ENCODE assay signal across 34 mouse cellular contexts in the genomic region with DNA sequence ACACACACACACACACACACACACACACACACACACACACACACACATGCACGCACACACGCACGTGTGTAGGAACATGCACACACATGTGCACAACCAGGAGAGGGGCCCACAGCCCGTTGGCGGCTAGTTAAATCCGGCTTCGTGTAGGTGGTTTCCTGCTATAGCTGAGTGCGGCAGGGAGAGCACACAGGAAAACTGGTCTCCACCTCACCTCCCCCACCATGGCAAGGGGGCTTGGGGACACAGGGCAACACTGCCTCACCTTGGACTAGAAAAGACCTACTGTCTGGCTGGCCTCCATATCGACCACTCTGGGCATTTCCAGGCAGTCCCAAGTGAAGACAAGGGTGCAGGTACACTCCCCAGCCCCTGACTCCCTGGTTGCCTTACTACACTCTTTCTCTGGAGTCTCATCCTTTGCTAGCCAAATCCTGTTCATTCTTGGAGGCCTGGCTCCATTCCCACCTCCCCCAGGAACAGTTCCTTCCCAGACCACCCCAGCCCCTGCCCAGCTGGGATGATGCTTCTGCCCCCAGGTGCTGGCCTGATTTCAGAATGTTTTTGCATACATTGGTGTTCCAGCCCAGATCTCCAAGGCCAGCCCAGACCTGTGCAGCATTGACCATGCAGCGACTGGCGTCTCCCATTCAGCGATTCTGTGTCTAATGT. TPM values are rescaled to one million over a fixed set of nuclear protein-coding genes. Genes with fewer than 3 reads are reported as not detected.
A peak's percentile ranks its signal among the peaks of the same experiment; 100 is the strongest.
DNase-seq lines count a peak whose midpoint lies in the region; ATAC-seq and TF ChIP-seq lines count a peak whose summit lies in the region.
"Had no signal": no experiment of that assay in that cellular context is flagged by ENCODE, and none has a peak within 500 bp of the region (broad histone marks: within the 10 kb centered on the region; RNA-seq: fewer than 3 reads in every experiment).

No protein-coding gene starts in this region.

- peaks cover 12% of the 10 kb centered on the region for H3K27me3 ChIP-seq in kidney, embryonic 16.5 days (ENCODE audit: insufficient read depth, low read length)
- no peaks in the 10 kb centered on the region for H3K27me3 ChIP-seq in hindbrain, embryonic 16.5 days (replicated peaks; ENCODE audit: control insufficient read depth, insufficient read depth, low read length)

- no peak overlapping the region for H3K4me2 ChIP-seq in kidney, embryonic 16.5 days (replicated peaks; ENCODE audit: low read depth, low read length)
- no peak overlapping the region for H3K4me2 ChIP-seq in hindbrain, embryonic 16.5 days (ENCODE audit: low read length)
- H3K4me2 ChIP-seq: embryonic facial prominence, embryonic 13.5 days; forebrain, embryonic 12.5 days; heart, embryonic 11.5 days; hindbrain, embryonic 12.5 days; kidney, embryonic 15.5 days; limb, embryonic 12.5 days; liver, embryonic 11.5 days; midbrain, embryonic 12.5 days; neural tube, embryonic 15.5 days had no signal

- H3K27ac ChIP-seq in cortical plate, adult 2 months (ENCODE audit: insufficient read depth, low read length), result peak overlapping the region; percentile 67
- peak overlapping the region; percentile 86 for H3K27ac ChIP-seq in left cerebral cortex, adult 2 months
- no peak overlapping the region for H3K27ac ChIP-seq in kidney, embryonic 16.5 days (ENCODE audit: low read length)
- H3K27ac ChIP-seq in hindbrain, embryonic 16.5 days (ENCODE audit: low read depth, low read length), result no peak overlapping the region
- H3K27ac ChIP-seq: embryonic facial prominence, embryonic 13.5 days; forebrain, embryonic 12.5 days; hindbrain, embryonic 12.5 days; kidney, embryonic 15.5 days; limb, embryonic 12.5 days; midbrain, embryonic 12.5 days; neural tube, embryonic 15.5 days had no signal

- H3K4me1 ChIP-seq in cortical plate, adult 2 months (ENCODE audit: control insufficient read depth, insufficient read depth, low read length), result peaks cover 14% of the 10 kb centered on the region; the same call in 1 of the 2 replicates
- peaks cover 8% of the 10 kb centered on the region; the same call in 1 of the 2 replicates for H3K4me1 ChIP-seq in kidney, embryonic 16.5 days (ENCODE audit: insufficient read depth, low read length)
- peaks cover 4% of the 10 kb centered on the region for H3K4me1 ChIP-seq in hindbrain, embryonic 16.5 days (ENCODE audit: control insufficient read depth, insufficient read depth, low read depth, low read length)

- H3K36me3 ChIP-seq in kidney, embryonic 16.5 days (ENCODE audit: insufficient read depth, low read length), result no peaks in the 10 kb centered on the region
- peaks cover 20% of the 10 kb centered on the region for H3K36me3 ChIP-seq in hindbrain, embryonic 16.5 days (ENCODE audit: control insufficient read depth, insufficient read depth, low read length)
- H3K36me3 ChIP-seq: embryonic facial prominence, embryonic 13.5 days; forebrain, embryonic 12.5 days; kidney, embryonic 15.5 days; limb, embryonic 12.5 days had no signal

- H3K4me3 ChIP-seq in cortical plate, adult 2 months (ENCODE audit: insufficient read depth, low read length), result no peak overlapping the region
- no peak overlapping the region for H3K4me3 ChIP-seq in left cerebral cortex, adult 2 months
- no peak overlapping the region for H3K4me3 ChIP-seq in kidney, embryonic 16.5 days (ENCODE audit: low read length)
- H3K4me3 ChIP-seq in hindbrain, embryonic 16.5 days (ENCODE audit: low read length), result no peak overlapping the region
- H3K4me3 ChIP-seq: embryonic facial prominence, embryonic 13.5 days; erythroblast, embryonic 14.5 days; forebrain, embryonic 12.5 days; hindbrain, embryonic 12.5 days; kidney, embryonic 15.5 days; limb, embryonic 12.5 days; midbrain, embryonic 12.5 days; neural tube, embryonic 15.5 days had no signal

- no peak for TF ChIP-seq POLR2A in cortical plate, adult 2 months (IDR thresholded peaks at IDR 0.05; ENCODE audit: extremely low read depth, insufficient read depth, low read length)

- no peak for TF ChIP-seq CTCF in cortical plate, adult 2 months (IDR thresholded peaks at IDR 0.05; ENCODE audit: extremely low read depth, insufficient read depth, low read length)
- TF ChIP-seq CTCF in left cerebral cortex, adult 2 months (IDR thresholded peaks at IDR 0.05), result no peak

- intact Hi-C loops in left cerebral cortex, adult 2 months (cut with DNase I), result loop anchor here (5.0 kb wide), 1 partner anchor 192 kb away; no protein-coding TSS in a partner anchor

- H3K9ac ChIP-seq in kidney, embryonic 16.5 days (replicated peaks; ENCODE audit: low read length), result no peak overlapping the region
- H3K9ac ChIP-seq in hindbrain, embryonic 16.5 days (ENCODE audit: low read depth, low read length), result no peak overlapping the region
- H3K9ac ChIP-seq: embryonic facial prominence, embryonic 13.5 days; forebrain, embryonic 12.5 days; hindbrain, embryonic 12.5 days; kidney, embryonic 15.5 days; limb, embryonic 12.5 days; liver, postnatal 0 days; midbrain, embryonic 12.5 days; neural tube, embryonic 15.5 days had no signal

- peak; percentile 84 for DNase-seq in brain, adult 2 months (ENCODE audit: low read depth, low spot score)
- DNase-seq in left cerebral cortex, adult 2 months (ENCODE audit: extremely low spot score in 1 of 2, low spot score in 2 of 2), result peak; percentile 51 to 68
- peak; percentile 67 to 83 for DNase-seq in right cerebral cortex, postnatal 10 days (ENCODE audit: low spot score in 2 of 2)
- DNase-seq in adrenal gland, adult 2 months, result no peak
- DNase-seq: adrenal gland, postnatal 10 days; cerebellum, adult 11 months; cerebellum, adult 9-11 months; gastrocnemius, postnatal 10 days; heart, postnatal 14 days; kidney, adult 11 months; layer of hippocampus, postnatal 36 days; liver, postnatal 0 days; lung, postnatal 14 days had no signal

- WGBS in kidney, embryonic 16.5 days, result 84% methylated on average over 12 of the region's 12 CpGs
- WGBS in hindbrain, embryonic 16.5 days, result 87% methylated on average over 12 of the region's 12 CpGs

- ATAC-seq in kidney, embryonic 16.5 days (ENCODE audit: low FRiP score, low TSS enrichment), result no peak
- no peak for ATAC-seq in hindbrain, embryonic 16.5 days
- ATAC-seq: liver, postnatal 0 days had no signal

- H3K9me3 ChIP-seq in kidney, embryonic 16.5 days (ENCODE audit: low read length), result no peaks in the 10 kb centered on the region
- H3K9me3 ChIP-seq in hindbrain, embryonic 16.5 days (ENCODE audit: control insufficient read depth, low read length), result no peaks in the 10 kb centered on the region
- H3K9me3 ChIP-seq: embryonic facial prominence, embryonic 13.5 days; forebrain, embryonic 12.5 days; hindbrain, embryonic 12.5 days; kidney, embryonic 15.5 days; limb, embryonic 12.5 days; midbrain, embryonic 12.5 days; neural tube, embryonic 15.5 days had no signal

RNA-seq across cellular contexts. Expression of gene Kcnh4, which starts 5.6 kb away (rescaled TPM):
- 23.4 and 25.4 TPM in 2 replicates for polyA plus RNA-seq in cortical plate, adult 2 months (2012; rRNA removed)
- total RNA-seq in left cerebral cortex, adult 2 months (2021), result 10 to 100 TPM; 17.2 to 18.4 TPM
- under 1 TPM; 0.28 to 0.32 TPM for total RNA-seq in adrenal gland, adult 2 months (2021)
- 0.45 and 0.57 TPM in 2 replicates for polyA plus RNA-seq in adrenal gland, adult 2 months (2012; rRNA removed)
- polyA plus RNA-seq in kidney, embryonic 16.5 days (2015; fragmentation: Nextera tagmentation; extraction: Ambion mirVana), result not detected in 2 replicates
- polyA plus RNA-seq in hindbrain, embryonic 16.5 days (2015; fragmentation: Nextera tagmentation; extraction: Ambion mirVana), result 8.9 and 10.0 TPM in 2 replicates
- total RNA-seq: common myeloid progenitor, adult 5-6 weeks; gastrocnemius, postnatal 10 days; granulocyte monocyte progenitor cell, adult 5-6 weeks; heart, postnatal 14 days; megakaryocyte, adult 5-6 weeks had no signal
- polyA plus RNA-seq: C2C12; erythroblast, embryonic 14.5 days; heart, embryonic 11.5 days; limb, embryonic 12.5 days; liver, embryonic 11.5 days; liver, postnatal 0 days had no signal

RNA-seq across cellular contexts. Expression of gene Hcrt, which starts 8.6 kb away (rescaled TPM):
- polyA plus RNA-seq in cortical plate, adult 2 months (2012; rRNA removed), result 0.29 and 0.78 TPM in 2 replicates
- total RNA-seq in left cerebral cortex, adult 2 months (2021), result not detected
- not detected for total RNA-seq in adrenal gland, adult 2 months (2021)
- polyA plus RNA-seq in adrenal gland, adult 2 months (2012; rRNA removed), result not detected in 2 replicates
- polyA plus RNA-seq in kidney, embryonic 16.5 days (2015; fragmentation: Nextera tagmentation; extraction: Ambion mirVana), result not detected in 2 replicates
- polyA plus RNA-seq in hindbrain, embryonic 16.5 days (2015; fragmentation: Nextera tagmentation; extraction: Ambion mirVana), result 0.48 and 0.59 TPM in 2 replicates
- total RNA-seq: adrenal gland, postnatal 10 days; common myeloid progenitor, adult 5-6 weeks; gastrocnemius, postnatal 10 days; granulocyte monocyte progenitor cell, adult 5-6 weeks; heart, postnatal 14 days; layer of hippocampus, postnatal 36 days; megakaryocyte, adult 5-6 weeks; MEL had no signal
- polyA plus RNA-seq: C2C12; embryonic facial prominence, embryonic 13.5 days; erythroblast, embryonic 14.5 days; heart, embryonic 11.5 days; hindbrain, embryonic 12.5 days; kidney, embryonic 15.5 days; large intestine, adult 2 months; limb, embryonic 12.5 days; liver, embryonic 11.5 days; liver, postnatal 0 days; midbrain, embryonic 12.5 days; small intestine, adult 2 months; urinary bladder, adult 2 months had no signal

RNA-seq across cellular contexts. Expression of gene Rab5c, which starts 16.1 kb away (rescaled TPM):
- 196 and 207 TPM in 2 replicates for polyA plus RNA-seq in cortical plate, adult 2 months (2012; rRNA removed)
- 100 to 1,000 TPM; 139 to 142 TPM for total RNA-seq in left cerebral cortex, adult 2 months (2021)
- 100 to 1,000 TPM; 191 to 196 TPM for total RNA-seq in adrenal gland, adult 2 months (2021)
- 201 and 238 TPM in 2 replicates for polyA plus RNA-seq in adrenal gland, adult 2 months (2012; rRNA removed)
- polyA plus RNA-seq in kidney, embryonic 16.5 days (2015; fragmentation: Nextera tagmentation; extraction: Ambion mirVana), result 41.9 and 47.1 TPM in 2 replicates
- polyA plus RNA-seq in hindbrain, embryonic 16.5 days (2015; fragmentation: Nextera tagmentation; extraction: Ambion mirVana), result 43.7 and 43.8 TPM in 2 replicates

RNA-seq across cellular contexts. Expression of gene Ghdc, which starts 16.6 kb away (rescaled TPM):
- 7.5 and 8.6 TPM in 2 replicates for polyA plus RNA-seq in cortical plate, adult 2 months (2012; rRNA removed)
- 1 to 10 TPM; 7.3 TPM for total RNA-seq in left cerebral cortex, adult 2 months (2021)
- total RNA-seq in adrenal gland, adult 2 months (2021), result 10 to 100 TPM; 21.6 to 26.0 TPM
- polyA plus RNA-seq in adrenal gland, adult 2 months (2012; rRNA removed), result 26.8 and 27.6 TPM in 2 replicates
- 8.4 and 8.9 TPM in 2 replicates for polyA plus RNA-seq in kidney, embryonic 16.5 days (2015; fragmentation: Nextera tagmentation; extraction: Ambion mirVana)
- polyA plus RNA-seq in hindbrain, embryonic 16.5 days (2015; fragmentation: Nextera tagmentation; extraction: Ambion mirVana), result 8.2 and 9.6 TPM in 2 replicates

RNA-seq across cellular contexts. Expression of gene Hspb9, which starts 40.5 kb away (rescaled TPM):
- polyA plus RNA-seq in cortical plate, adult 2 months (2012; rRNA removed), result 0.19 TPM in 1 of 2 replicates, not detected in the other
- not detected for total RNA-seq in left cerebral cortex, adult 2 months (2021)
- not detected for total RNA-seq in adrenal gland, adult 2 months (2021)
- polyA plus RNA-seq in adrenal gland, adult 2 months (2012; rRNA removed), result not detected in 2 replicates
- 0.33 TPM in 1 of 2 replicates, not detected in the other for polyA plus RNA-seq in kidney, embryonic 16.5 days (2015; fragmentation: Nextera tagmentation; extraction: Ambion mirVana)
- 0.34 TPM in 1 of 2 replicates, not detected in the other for polyA plus RNA-seq in hindbrain, embryonic 16.5 days (2015; fragmentation: Nextera tagmentation; extraction: Ambion mirVana)
- total RNA-seq: common myeloid progenitor, adult 5-6 weeks; gastrocnemius, postnatal 10 days; granulocyte monocyte progenitor cell, adult 5-6 weeks; heart, postnatal 14 days; layer of hippocampus, postnatal 36 days; megakaryocyte, adult 5-6 weeks had no signal
- polyA plus RNA-seq: embryonic facial prominence, embryonic 13.5 days; erythroblast, embryonic 14.5 days; heart, embryonic 11.5 days; kidney, embryonic 15.5 days; large intestine, adult 2 months; limb, embryonic 12.5 days; neural tube, embryonic 15.5 days; small intestine, adult 2 months had no signal

Comparison
In these comparisons a context has a peak if more than half of its experiments do, and no peak if none do; other contexts are left out.
1. H3K27ac ChIP-seq: peak in cortical plate, adult 2 months (single experiment) and left cerebral cortex, adult 2 months (single experiment); none in kidney, embryonic 16.5 days (single experiment) and hindbrain, embryonic 16.5 days (single experiment).